Mouse (Mus musculus) ovary, adult 2 months (tissue): Measurements from ENCODE around the gene Gm9513. TPM values are rescaled to one million over a fixed set of nuclear protein-coding genes. Genes with fewer than 3 reads are reported as not detected.

Experiments used
- polyA plus RNA-seq: library from polyadenylated mRNA; depleted of rRNA; stranded (reverse); fragments of >200 nt; gene quantifications from 2 replicates; pipeline ENCODE4 v1.2.3, GENCODE M21; 2012; rRNA removed

Gene Gm9513
- polyA plus RNA-seq: not detected in 2 replicates

GRCm38 (mm10) chr9:36475338-36475737 lies at the start of gene Gm9513:
Gene Gm9513 (plus strand): TSS chr9:36475638.

GRCm38 (mm10) chr9:36431584-36431983 lies 43.9 kb upstream of the Gm9513 start, which contains the start of gene Gm7257:
Gene Gm7257 (plus strand): TSS chr9:36431884.

Other genes with a start within 250 kb of the Gm9513 start
- not detected in 2 replicates for gene Gm7257, start 43.8 kb upstream of the Gm9513 start, polyA plus RNA-seq
- not detected in 2 replicates for gene Gm5615, start 66.3 kb downstream of the Gm9513 start, polyA plus RNA-seq
- gene Gm17689, start 107.0 kb downstream of the Gm9513 start, polyA plus RNA-seq: not detected in 2 replicates
- gene A630095E13Rik, start 167.7 kb downstream of the Gm9513 start, polyA plus RNA-seq: 0.31 TPM in 1 of 2 replicates, not detected in the other
- gene Acrv1, start 217.6 kb downstream of the Gm9513 start, polyA plus RNA-seq: not detected in 2 replicates